Mouse (Mus musculus) liver, adult 2 months (tissue): ENCODE measurements around the gene Cul7. TPM values are rescaled to one million over a fixed set of nuclear protein-coding genes. Genes with fewer than 3 reads are reported as not detected.

ENCODE experiments used
- DNase-seq: peaks from one replicate; pipeline ENCODE4 v3.0.0-alpha.2; 2011; ENCODE audit warnings: low read depth, low spot score; ENCODE audit errors: extremely low read depth
- H3K27ac ChIP-seq: fragments of 200-500 bp; replicated peaks from 2 replicates; pipeline ENCODE4 v1.5.1; 2012; ENCODE audit warnings: low read depth, mild to moderate bottlenecking, control low read depth, inconsistent platforms, low read length; ENCODE audit not compliant: insufficient read depth
- H3K27me3 ChIP-seq: fragments of 200-500 bp; 2 replicates; pipeline ENCODE4 v1.6.1; 2012; ENCODE audit warnings: mild to moderate bottlenecking, moderate library complexity, low read length, inconsistent platforms; ENCODE audit not compliant: control insufficient read depth, insufficient read depth
- H3K36me3 ChIP-seq: fragments of 200-500 bp; 2 replicates; pipeline ENCODE4 v1.6.1; 2012; ENCODE audit warnings: low read length, inconsistent platforms; ENCODE audit not compliant: control insufficient read depth, insufficient read depth
- H3K4me1 ChIP-seq: fragments of 200-500 bp; 2 replicates; pipeline ENCODE4 v1.6.1; 2011; ENCODE audit warnings: low read length; ENCODE audit not compliant: control insufficient read depth, insufficient read depth
- H3K4me3 ChIP-seq: fragments of 200-500 bp; 2 replicates; pipeline ENCODE4 v1.5.1; 2011; ENCODE audit warnings: low read depth, mild to moderate bottlenecking, control low read depth, low read length, moderate library complexity; ENCODE audit not compliant: insufficient read depth
- H3K79me2 ChIP-seq: fragments of 200-500 bp; 2 replicates; pipeline ENCODE4 v1.6.1; 2012; ENCODE audit warnings: inconsistent platforms, mild to moderate bottlenecking, low read length, moderate library complexity; ENCODE audit not compliant: control insufficient read depth, insufficient read depth
- H3K9ac ChIP-seq: fragments of 200-500 bp; 2 replicates; pipeline ENCODE4 v1.6.1; 2012; ENCODE audit warnings: low read depth, mild to moderate bottlenecking, control low read depth, inconsistent platforms, low read length
- CTCF ChIP-seq: fragments of 200-500 bp; IDR thresholded peaks from 2 replicates; pipeline ENCODE4 v1.5.1; 2011; ENCODE audit warnings: low read depth, low read length, control low read depth
- POLR2A ChIP-seq: fragments of 200-500 bp; IDR thresholded peaks from 2 replicates; pipeline ENCODE4 v1.6.1; 2011; ENCODE audit warnings: low read length, control low read depth; ENCODE audit not compliant: insufficient read depth; ENCODE audit errors: extremely low read depth
- WGBS: fragments of 180-500 bp; shearing (Covaris S2); methylation state at CpG from one replicate; pipeline ENCODE4 v1.1.7; 2018; 5-methylcytosine and 5-hydroxymethylcytosine counted together
- polyA plus RNA-seq: library from polyadenylated mRNA; depleted of rRNA; stranded (reverse); fragments of >200 nt; gene quantifications from 2 replicates; pipeline ENCODE4 v1.2.3, GENCODE M21; 2012
- total RNA-seq: library from RNA; depleted of rRNA; stranded (reverse); fragments of >200 nt; gene quantifications from 2 replicates; pipeline ENCODE4 v1.2.3, GENCODE M21; 2014

The Cul7 gene
- total and polyA plus RNA-seq, 2 experiments: 5.0 to 7.1 TPM

GRCm38 (mm10) chr17:46704887-46705835 is 55.0 kb downstream of the Cul7 start, which contains the start of gene Ppp2r5d:
Gene Ppp2r5d (minus strand): TSS chr17:46705111.
- peak; percentile 94 for DNase-seq
- no peaks in the 10 kb centered on the region for H3K36me3 ChIP-seq
- peak within 1 kb of the TSS; percentile 52 for H3K27ac ChIP-seq
- peaks cover 6% of the 10 kb centered on the region for H3K4me1 ChIP-seq
- H3K27me3 ChIP-seq: no peaks in the 10 kb centered on the region
- peak; percentile 83 for TF ChIP-seq POLR2A
- TF ChIP-seq CTCF: no peak
- peaks cover 14% of the 10 kb centered on the region; the same call in 1 of the 2 replicates for H3K79me2 ChIP-seq
- WGBS: under 1% methylated on average over 48 of the region's 48 CpGs
- H3K4me3 ChIP-seq: peak within 1 kb of the TSS; percentile 86
- peak within 1 kb of the TSS; percentile 88 for H3K9ac ChIP-seq

DNA sequence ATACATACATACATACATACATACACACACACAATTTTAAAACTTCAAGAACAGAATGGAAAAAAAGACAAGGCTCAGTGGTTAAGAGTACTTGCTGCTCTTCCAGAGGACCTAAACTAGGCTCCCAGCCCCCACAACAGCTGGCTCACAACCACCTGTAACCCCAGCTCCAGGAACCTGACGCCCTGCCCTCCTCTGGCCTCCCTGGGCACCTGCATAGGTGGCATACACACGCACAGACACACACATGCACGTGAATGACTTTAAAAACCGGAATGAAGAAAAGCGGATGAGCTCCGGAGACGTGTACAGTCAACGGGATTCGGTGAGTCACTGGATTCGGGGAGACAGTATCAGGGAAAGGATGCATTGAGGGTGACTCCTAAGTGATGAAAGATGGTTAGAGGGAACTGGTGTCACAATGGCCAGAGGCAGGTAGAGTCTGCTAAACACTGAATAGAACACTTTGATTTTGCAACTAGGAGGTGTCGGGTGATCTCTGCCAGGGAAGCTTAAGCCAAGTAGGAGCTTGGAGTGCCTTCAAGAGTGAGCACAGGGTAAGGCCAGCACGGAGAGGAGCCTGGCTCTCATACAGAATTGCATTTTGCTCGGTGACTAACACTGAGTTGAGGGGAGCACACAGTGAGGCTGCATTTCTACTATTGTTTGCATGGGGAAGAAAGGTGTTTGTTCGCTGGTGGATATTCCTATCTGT is 56.4 kb downstream of the Cul7 start:
- no peaks in the 10 kb centered on the region for H3K27me3 ChIP-seq
- no peak overlapping the region for H3K9ac ChIP-seq
- no peak overlapping the region for H3K27ac ChIP-seq
- H3K79me2 ChIP-seq: peaks cover 17% of the 10 kb centered on the region; the same call in 1 of the 2 replicates
- H3K4me1 ChIP-seq: peaks cover 10% of the 10 kb centered on the region
- peak; percentile 64 for DNase-seq
- H3K36me3 ChIP-seq: no peaks in the 10 kb centered on the region
- 85% methylated on average over 14 of the region's 14 CpGs for WGBS
- H3K4me3 ChIP-seq: no peak overlapping the region
- TF ChIP-seq CTCF (no peak), POLR2A (no peak)

DNA sequence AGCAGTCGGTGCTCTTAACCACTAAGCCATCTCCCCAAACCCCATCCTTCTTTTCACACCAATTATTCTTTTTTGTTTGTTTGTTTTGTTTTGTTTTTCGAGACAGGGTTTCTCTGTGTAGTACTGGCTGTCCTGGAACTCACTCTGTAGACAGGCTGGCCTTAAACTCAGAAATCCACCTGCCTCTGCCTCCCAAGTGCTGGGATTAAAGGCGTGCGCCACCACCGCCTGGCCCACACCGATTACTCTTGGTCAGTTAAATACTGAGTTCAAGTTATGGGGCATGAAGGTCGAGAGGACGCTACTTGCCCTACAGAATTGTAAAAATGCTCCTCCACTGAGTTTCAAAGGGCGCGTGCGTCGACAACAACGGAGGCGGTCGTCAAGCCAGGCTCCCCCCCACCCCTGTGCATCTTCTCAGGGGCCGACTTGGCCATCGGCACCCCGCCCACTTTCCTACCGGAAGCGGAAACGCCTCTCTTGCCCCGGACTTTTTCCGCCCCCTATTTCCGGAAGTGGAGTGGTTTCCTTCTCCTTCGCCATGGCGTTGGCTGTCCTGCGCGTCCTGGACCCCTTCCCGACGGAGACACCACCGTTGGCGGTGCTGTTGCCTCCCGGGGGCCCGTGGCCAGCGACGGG is 60.9 kb downstream of the Cul7 start, which contains the start of gene Pex6:
Gene Pex6 (plus strand): TSS at position 505 of the 639 bp plus-strand sequence.
- Histone ChIP-seq H3K4me1 (peaks cover 9% of the 10 kb centered on the region), H3K4me3 (peak within 1 kb of the TSS; percentile 97), H3K79me2 (peaks cover 13% of the 10 kb centered on the region), H3K27me3 (no peaks in the 10 kb centered on the region), H3K36me3 (peaks cover 12% of the 10 kb centered on the region; the same call in 1 of the 2 replicates), H3K9ac (peak within 1 kb of the TSS; percentile 99), H3K27ac (peak within 1 kb of the TSS; percentile 93)
- TF ChIP-seq POLR2A: peak; percentile 85; the same call in 1 of the 2 replicates
- no peak for TF ChIP-seq CTCF
- peak; percentile 81 for DNase-seq
- 6% methylated on average over 36 of the region's 36 CpGs for WGBS

DNA sequence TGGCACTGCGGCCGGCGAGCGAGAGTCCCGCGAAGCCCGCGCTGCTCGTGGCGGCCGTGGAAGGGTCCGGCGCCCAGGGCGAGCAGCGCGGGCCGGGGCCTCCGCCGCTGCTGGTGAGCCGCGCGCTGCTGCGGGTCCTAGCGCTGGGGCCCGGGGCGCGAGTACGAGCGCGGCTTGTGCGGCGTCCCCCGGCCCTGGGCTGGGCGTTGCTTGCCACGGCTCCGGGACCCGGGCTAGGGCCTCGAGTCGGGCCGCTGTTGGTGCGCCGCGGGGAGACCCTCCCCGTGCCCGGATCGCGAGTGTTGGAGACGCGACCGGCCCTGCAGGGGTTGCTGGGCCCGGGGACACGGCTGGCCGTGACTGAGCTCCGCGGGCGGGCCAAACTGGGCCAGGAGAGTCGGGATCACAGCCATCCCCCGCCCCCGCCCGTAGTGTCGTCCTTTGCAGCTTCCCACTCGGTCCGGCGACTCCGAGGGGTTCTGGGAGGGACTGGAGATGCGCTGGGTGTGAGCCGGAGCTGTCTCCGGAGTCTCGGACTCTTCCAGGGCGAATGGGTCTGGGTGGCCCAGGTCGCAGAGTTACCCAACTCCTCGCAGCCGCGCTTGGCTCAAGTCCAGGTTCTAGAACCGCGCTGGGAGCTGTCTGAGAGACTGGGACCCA is 61.6 kb downstream of the Cul7 start:
- Histone ChIP-seq H3K36me3 (peaks cover 15% of the 10 kb centered on the region; the same call in 1 of the 2 replicates), H3K79me2 (peaks cover 13% of the 10 kb centered on the region), H3K4me3 (peak overlapping the region; percentile 97), H3K27ac (peak overlapping the region; percentile 93), H3K9ac (peak overlapping the region; percentile 99), H3K4me1 (peaks cover 9% of the 10 kb centered on the region), H3K27me3 (no peaks in the 10 kb centered on the region)
- TF ChIP-seq CTCF: no peak
- TF ChIP-seq POLR2A: peak; percentile 34; the same call in 1 of the 2 replicates
- under 1% methylated on average over 75 of the region's 76 CpGs for WGBS
- peak; percentile 61 for DNase-seq

GRCm38 (mm10) chr17:46712442-46712841 is 62.3 kb downstream of the Cul7 start:
- Histone ChIP-seq H3K4me1 (peaks cover 9% of the 10 kb centered on the region), H3K27ac (peak overlapping the region; percentile 60), H3K79me2 (peaks cover 13% of the 10 kb centered on the region), H3K9ac (peak overlapping the region; percentile 99), H3K4me3 (peak overlapping the region; percentile 97), H3K36me3 (peaks cover 15% of the 10 kb centered on the region; the same call in 1 of the 2 replicates), H3K27me3 (no peaks in the 10 kb centered on the region)
- TF ChIP-seq CTCF (no peak), POLR2A (no peak)
- peak; percentile 36 for DNase-seq
- WGBS: 16% methylated on average over 7 of the region's 7 CpGs
